Mouse (Mus musculus) telencephalon, adult 2 months (tissue): Measurements from ENCODE around the gene Naa35.

Source experiments
- DNase-seq: peaks from one replicate; pipeline ENCODE4 v3.0.0-alpha.2; 2011; ENCODE audit warnings: low read depth, low spot score

Naa35 gene

GRCm38 (mm10) chr13:59671521-59671920 lies 86.5 kb downstream of the Naa35 start:
- no peak for DNase-seq

- DNase-seq, result no peak
These were observed 87.2 kb downstream of the Naa35 start for GRCm38 (mm10) chr13:59672248-59672647.

GRCm38 (mm10) chr13:59673597-59673996 lies 88.5 kb downstream of the Naa35 start:
- no peak for DNase-seq

- no peak for DNase-seq
These were observed 89.2 kb downstream of the Naa35 start for GRCm38 (mm10) chr13:59674215-59674614.

GRCm38 (mm10) chr13:59674761-59675150 lies 89.7 kb downstream of the Naa35 start:
- no peak for DNase-seq

- no peak for DNase-seq
These were observed 90.3 kb downstream of the Naa35 start, which contains the start of gene Golm1 for GRCm38 (mm10) chr13:59675151-59676011. TSS of gene Golm1 (minus strand) at chr13:59675811.

GRCm38 (mm10) chr13:59676316-59677229 lies 91.5 kb downstream of the Naa35 start:
- DNase-seq, result no peak

- DNase-seq, result no peak
These were observed 94.2 kb downstream of the Naa35 start for GRCm38 (mm10) chr13:59679306-59679705.

GRCm38 (mm10) chr13:59679908-59680307 lies 94.8 kb downstream of the Naa35 start:
- DNase-seq, result no peak

GRCm38 (mm10) chr13:59682629-59683028 lies 97.6 kb downstream of the Naa35 start:
- DNase-seq, result no peak

GRCm38 (mm10) chr13:59685236-59685635 lies 100.2 kb downstream of the Naa35 start:
- DNase-seq, result no peak
